ENCODE assay signal across 8 mouse cellular contexts in the genomic region with DNA sequence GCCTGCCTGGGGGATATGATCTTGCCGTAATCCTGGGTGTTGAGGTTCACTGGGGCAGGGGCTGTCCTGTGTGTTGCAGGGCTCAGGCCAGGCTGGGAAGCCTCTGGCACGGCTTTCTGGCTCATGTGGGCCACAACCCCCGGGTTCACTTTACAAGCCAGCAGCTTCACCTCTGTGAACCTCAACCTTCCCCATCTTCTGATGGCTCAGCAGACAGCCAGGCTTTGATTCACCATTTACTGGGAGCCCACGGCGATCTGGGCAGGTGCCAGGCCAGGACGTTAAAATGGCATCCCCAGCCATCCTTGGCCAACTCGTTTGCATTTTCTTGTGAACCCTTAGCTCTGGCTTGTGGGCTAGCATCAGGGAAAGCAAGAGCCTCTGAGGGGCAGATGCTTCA. TPM values are rescaled to one million over a fixed set of nuclear protein-coding genes. Genes with fewer than 3 reads are reported as not detected.
DNase-seq lines count a peak whose midpoint lies in the region; ATAC-seq and TF ChIP-seq lines count a peak whose summit lies in the region.

No protein-coding gene starts in this region.

- TF ChIP-seq CTCF in lung, postnatal 0 days (IDR thresholded peaks at IDR 0.05), result no peak

- H3K9me3 ChIP-seq in lung, postnatal 0 days (ENCODE audit: low read length), result no peaks in the 10 kb centered on the region
- no peaks in the 10 kb centered on the region for H3K9me3 ChIP-seq in forebrain, embryonic 15.5 days
- no peaks in the 10 kb centered on the region for H3K9me3 ChIP-seq in limb, embryonic 12.5 days
- H3K9me3 ChIP-seq in stomach, embryonic 15.5 days, result no peaks in the 10 kb centered on the region

- ATAC-seq in lung, postnatal 0 days, result no peak
- no peak for ATAC-seq in forebrain, embryonic 15.5 days (replicated peaks)
- ATAC-seq in limb, embryonic 12.5 days (ENCODE audit: insufficient number of reproducible peaks, insufficient read depth, low FRiP score, low TSS enrichment, low read depth), result no peak
- no peak for ATAC-seq in stomach, embryonic 15.5 days (ENCODE audit: insufficient read depth, low FRiP score, low read depth)

- WGBS in lung, postnatal 0 days, result 38% methylated on average over 7 of the region's 7 CpGs
- WGBS in forebrain, embryonic 15.5 days, result 22% methylated on average over 7 of the region's 7 CpGs
- 22% methylated on average over 7 of the region's 7 CpGs for WGBS in limb, embryonic 12.5 days
- 25% methylated on average over 7 of the region's 7 CpGs for WGBS in stomach, embryonic 15.5 days

- H3K4me3 ChIP-seq in lung, postnatal 0 days (ENCODE audit: low read depth, low read length), result peak overlapping the region; percentile 50
- H3K4me3 ChIP-seq in forebrain, embryonic 15.5 days, result peak overlapping the region; percentile 42
- H3K4me3 ChIP-seq in limb, embryonic 12.5 days (replicated peaks), result peak overlapping the region; percentile 45
- peak overlapping the region; percentile 55 for H3K4me3 ChIP-seq in stomach, embryonic 15.5 days (replicated peaks)

- no peak for DNase-seq in lung, postnatal 0 days (ENCODE audit: low spot score)
- DNase-seq in lung, postnatal 36 days, result no peak
- DNase-seq in testis, postnatal 14 days (ENCODE audit: low spot score), result no peak
- DNase-seq in thymus, postnatal 14 days, result no peak
- no peak for DNase-seq in adrenal gland, postnatal 4 days (ENCODE audit: low spot score in 2 of 2)

- no peaks in the 10 kb centered on the region for H3K36me3 ChIP-seq in lung, postnatal 0 days (ENCODE audit: insufficient read depth, low read length)
- H3K36me3 ChIP-seq in forebrain, embryonic 15.5 days, result no peaks in the 10 kb centered on the region
- no peaks in the 10 kb centered on the region for H3K36me3 ChIP-seq in limb, embryonic 12.5 days
- H3K36me3 ChIP-seq in stomach, embryonic 15.5 days, result no peaks in the 10 kb centered on the region

- H3K4me1 ChIP-seq in lung, postnatal 0 days (ENCODE audit: insufficient read depth, low read depth, low read length), result no peaks in the 10 kb centered on the region; the same call in 1 of the 2 replicates
- H3K4me1 ChIP-seq in forebrain, embryonic 15.5 days, result peaks cover 14% of the 10 kb centered on the region
- peaks cover 18% of the 10 kb centered on the region for H3K4me1 ChIP-seq in limb, embryonic 12.5 days (replicated peaks)
- H3K4me1 ChIP-seq in stomach, embryonic 15.5 days, result peaks cover 17% of the 10 kb centered on the region

- no peak for TF ChIP-seq EP300 in lung, postnatal 0 days (IDR thresholded peaks at IDR 0.05)

- no peak overlapping the region for H3K27ac ChIP-seq in lung, postnatal 0 days (ENCODE audit: low read length)
- no peak overlapping the region for H3K27ac ChIP-seq in forebrain, embryonic 15.5 days (replicated peaks)
- H3K27ac ChIP-seq in limb, embryonic 12.5 days, result no peak overlapping the region
- H3K27ac ChIP-seq in stomach, embryonic 15.5 days, result no peak overlapping the region

- no peaks in the 10 kb centered on the region for H3K27me3 ChIP-seq in lung, postnatal 0 days (replicated peaks; ENCODE audit: insufficient read depth, low read length)
- H3K27me3 ChIP-seq in forebrain, embryonic 15.5 days, result peaks cover 27% of the 10 kb centered on the region
- H3K27me3 ChIP-seq in limb, embryonic 12.5 days, result peaks cover 52% of the 10 kb centered on the region
- H3K27me3 ChIP-seq in stomach, embryonic 15.5 days (replicated peaks), result peaks cover 13% of the 10 kb centered on the region

- peak overlapping the region; percentile 88 for H3K4me2 ChIP-seq in lung, postnatal 0 days (replicated peaks; ENCODE audit: low read depth, low read length)
- peak overlapping the region; percentile 84 for H3K4me2 ChIP-seq in forebrain, embryonic 15.5 days (replicated peaks)
- H3K4me2 ChIP-seq in limb, embryonic 12.5 days, result peak overlapping the region; percentile 96
- peak overlapping the region; percentile 95 for H3K4me2 ChIP-seq in stomach, embryonic 15.5 days

- H3K9ac ChIP-seq in lung, postnatal 0 days (replicated peaks; ENCODE audit: low read depth), result no peak overlapping the region
- peak overlapping the region; percentile 40 for H3K9ac ChIP-seq in forebrain, embryonic 15.5 days (replicated peaks)
- H3K9ac ChIP-seq in limb, embryonic 12.5 days (replicated peaks), result peak overlapping the region; percentile 48; the same call in 1 of the 2 replicates
- H3K9ac ChIP-seq in stomach, embryonic 15.5 days, result no peak overlapping the region

RNA-seq across cellular contexts. Expression of a gene that starts 0.5 kb away (rescaled TPM):
- 26.0 and 27.0 TPM in 2 replicates for polyA plus RNA-seq in lung, postnatal 0 days (2015; fragmentation: Nextera tagmentation; extraction: Ambion mirVana)
- 4.5 and 6.3 TPM in 2 replicates for polyA plus RNA-seq in forebrain, embryonic 15.5 days (2015; fragmentation: Nextera tagmentation; extraction: Ambion mirVana)
- 5.5 and 6.5 TPM in 2 replicates for polyA plus RNA-seq in limb, embryonic 12.5 days (2016; fragmentation: Nextera tagmentation; extraction: Ambion mirVana)
- polyA plus RNA-seq in stomach, embryonic 15.5 days (2015; fragmentation: Nextera tagmentation; extraction: Ambion mirVana), result 153 and 178 TPM in 2 replicates
- total RNA-seq in adrenal gland, postnatal 4 days (2021), result 10 to 100 TPM; 53.1 to 95.2 TPM

Comparison
In these comparisons a context has a peak if more than half of its experiments do, and no peak if none do; other contexts are left out.
1. H3K9ac ChIP-seq: peak in forebrain, embryonic 15.5 days (single experiment) and limb, embryonic 12.5 days (single experiment); none in lung, postnatal 0 days (single experiment) and stomach, embryonic 15.5 days (single experiment).
2. Peak in every context shown above with its lines, with median percentiles within 50 percentile points of each other: H3K4me2 ChIP-seq and H3K4me3 ChIP-seq.